In genomic region chr10:77581023-77581407, GRCm38 (mm10) we compare ENCODE assay signal across 9 mouse cellular contexts. TPM values are rescaled to one million over a fixed set of nuclear protein-coding genes. Genes with fewer than 3 reads are reported as not detected.
DNase-seq lines count a peak whose midpoint lies in the region; ATAC-seq and TF ChIP-seq lines count a peak whose summit lies in the region.
"Had no signal": no experiment of that assay in that cellular context is flagged by ENCODE, and none has a peak within 500 bp of the region (broad histone marks: within the 10 kb centered on the region; RNA-seq: fewer than 3 reads in every experiment).

No protein-coding gene starts in this region.

- H3K36me3 ChIP-seq in heart, embryonic 13.5 days = peaks cover under 1% of the 10 kb centered on the region; the same call in 1 of the 2 replicates
- no peaks in the 10 kb centered on the region for H3K36me3 ChIP-seq in ES-Bruce4 (ENCODE audit: control insufficient read depth, insufficient read depth, low read length, poor library complexity, severe bottlenecking)
- no peaks in the 10 kb centered on the region for H3K36me3 ChIP-seq in forebrain, embryonic 14.5 days (ENCODE audit: control insufficient read depth, insufficient read depth, low read length)
- no peaks in the 10 kb centered on the region for H3K36me3 ChIP-seq in liver, embryonic 16.5 days (ENCODE audit: control insufficient read depth, insufficient read depth)

- TF ChIP-seq EP300 in ES-Bruce4 (IDR thresholded peaks at IDR 0.05; ENCODE audit: insufficient read depth, low read depth, low read length) = no peak

- H3K9ac ChIP-seq in heart, embryonic 13.5 days = peak overlapping the region; percentile 76
- H3K9ac ChIP-seq in ES-Bruce4 (ENCODE audit: low read depth, poor library complexity, severe bottlenecking) = peak overlapping the region; percentile 67
- H3K9ac ChIP-seq in forebrain, embryonic 14.5 days (ENCODE audit: low read length) = peak overlapping the region; percentile 87
- H3K9ac ChIP-seq in liver, embryonic 16.5 days (ENCODE audit: low read depth, low read length) = peak overlapping the region; percentile 70

- no peaks in the 10 kb centered on the region for H3K9me3 ChIP-seq in heart, embryonic 13.5 days
- no peaks in the 10 kb centered on the region for H3K9me3 ChIP-seq in ES-Bruce4 (replicated peaks; ENCODE audit: control insufficient read depth, insufficient read depth, low read length, poor library complexity, severe bottlenecking)
- H3K9me3 ChIP-seq in forebrain, embryonic 14.5 days (replicated peaks; ENCODE audit: control insufficient read depth, low read length) = no peaks in the 10 kb centered on the region
- no peaks in the 10 kb centered on the region for H3K9me3 ChIP-seq in liver, embryonic 16.5 days (replicated peaks; ENCODE audit: control insufficient read depth, low read length)

- peak overlapping the region; percentile 80 for H3K4me3 ChIP-seq in heart, embryonic 13.5 days
- peak overlapping the region; percentile 81 for H3K4me3 ChIP-seq in ES-Bruce4 (ENCODE audit: low read depth, low read length)
- peak overlapping the region; percentile 85 for H3K4me3 ChIP-seq in forebrain, embryonic 14.5 days (ENCODE audit: low read depth, low read length)
- H3K4me3 ChIP-seq in liver, embryonic 16.5 days (ENCODE audit: low read depth, low read length) = peak overlapping the region; percentile 90

- 3% methylated on average over 8 of the region's 8 CpGs for WGBS in heart, embryonic 13.5 days
- WGBS in forebrain, embryonic 14.5 days = 10% methylated on average over 8 of the region's 8 CpGs
- WGBS in liver, embryonic 16.5 days (ENCODE audit: insufficient replicate concordance) = 4% methylated on average over 8 of the region's 8 CpGs

- no peaks in the 10 kb centered on the region for H3K27me3 ChIP-seq in heart, embryonic 13.5 days (replicated peaks)
- H3K27me3 ChIP-seq in ES-Bruce4 (ENCODE audit: control insufficient read depth, insufficient read depth, low read length, poor library complexity, severe bottlenecking) = no peaks in the 10 kb centered on the region
- no peaks in the 10 kb centered on the region for H3K27me3 ChIP-seq in forebrain, embryonic 14.5 days (replicated peaks; ENCODE audit: control insufficient read depth, insufficient read depth, low read length)
- H3K27me3 ChIP-seq in liver, embryonic 16.5 days (ENCODE audit: control insufficient read depth, insufficient read depth, low read depth, low read length) = no peaks in the 10 kb centered on the region

- peak overlapping the region; percentile 97 for H3K4me2 ChIP-seq in heart, embryonic 13.5 days
- peak overlapping the region; percentile 82 for H3K4me2 ChIP-seq in forebrain, embryonic 14.5 days (ENCODE audit: low read length)
- H3K4me2 ChIP-seq in liver, embryonic 16.5 days (ENCODE audit: low read depth, low read length) = peak overlapping the region; percentile 96

- H3K4me1 ChIP-seq in heart, embryonic 13.5 days = peaks cover 37% of the 10 kb centered on the region
- peaks cover 6% of the 10 kb centered on the region for H3K4me1 ChIP-seq in ES-Bruce4 (ENCODE audit: control insufficient read depth, insufficient read depth, low read length)
- H3K4me1 ChIP-seq in forebrain, embryonic 14.5 days (ENCODE audit: control insufficient read depth, insufficient read depth, low read length) = peaks cover 15% of the 10 kb centered on the region; the same call in 1 of the 2 replicates
- peaks cover 29% of the 10 kb centered on the region for H3K4me1 ChIP-seq in liver, embryonic 16.5 days (ENCODE audit: control insufficient read depth, low read depth, low read length)

- H3K27ac ChIP-seq in heart, embryonic 13.5 days (replicated peaks) = peak overlapping the region; percentile 94
- peak overlapping the region; percentile 41; the same call in 1 of the 2 replicates for H3K27ac ChIP-seq in ES-Bruce4 (ENCODE audit: insufficient read depth, low read length)
- peak overlapping the region; percentile 76 for H3K27ac ChIP-seq in forebrain, embryonic 14.5 days (ENCODE audit: low read depth, low read length)
- H3K27ac ChIP-seq in liver, embryonic 16.5 days (ENCODE audit: low read length) = peak overlapping the region; percentile 79

- DNase-seq in heart, adult 9 months (ENCODE audit: low spot score in 2 of 2) = no peak
- no peak for DNase-seq in forebrain, embryonic 14.5 days (ENCODE audit: low spot score)
- DNase-seq in gastrocnemius, postnatal 25 days = no peak
- DNase-seq in testis, postnatal 14 days (ENCODE audit: low spot score) = no peak
- no peak for DNase-seq in left cerebral cortex, postnatal 36 days (ENCODE audit: low spot score in 2 of 2)

- ATAC-seq in heart, embryonic 13.5 days (ENCODE audit: extremely low read depth, insufficient number of reproducible peaks, low FRiP score, low TSS enrichment) = no peak
- peak; percentile 29 for ATAC-seq in forebrain, embryonic 14.5 days
- ATAC-seq in liver, embryonic 16.5 days (ENCODE audit: low read depth) = no peak

- TF ChIP-seq CTCF in ES-Bruce4 (IDR thresholded peaks at IDR 0.05; ENCODE audit: low read depth, low read length) = no peak

- TF ChIP-seq POLR2A in ES-Bruce4 (IDR thresholded peaks at IDR 0.05; ENCODE audit: insufficient read depth, low read length) = no peak

- intact Hi-C loops in left cerebral cortex, postnatal 36 days (cut with DNase I) = loop anchor here (2.0 to 10.0 kb wide), 2 partner anchors 42 to 166 kb away; partner anchors contain the start of genes Adarb1 and Ube2g2

RNA-seq across cellular contexts. Expression of gene Pttg1ip, which starts 0.5 kb away (rescaled TPM):
- 103 and 110 TPM in 2 replicates for polyA plus RNA-seq in heart, embryonic 13.5 days (2015; fragmentation: Nextera tagmentation; extraction: Ambion mirVana)
- polyA plus RNA-seq in ES-Bruce4 (2011; ENCODE audit: insufficient read depth, insufficient read length, low read depth, missing spikeins) = 83.2 and 89.6 TPM in 2 replicates
- polyA plus RNA-seq in forebrain, embryonic 14.5 days (2014; fragmentation: Nextera tagmentation; extraction: Ambion mirVana) = 74.1 and 85.5 TPM in 2 replicates
- 87.3 and 94.5 TPM in 2 replicates for polyA plus RNA-seq in liver, embryonic 16.5 days (2015; fragmentation: Nextera tagmentation; extraction: Ambion mirVana)
- total RNA-seq in gastrocnemius, postnatal 25 days (2021) = 10 to 100 TPM; 26.1 to 29.1 TPM
- 10 to 100 TPM; 71.2 to 88.3 TPM for total RNA-seq in left cerebral cortex, postnatal 36 days (2021)

RNA-seq across cellular contexts. Expression of gene Sumo3, which starts 24.9 kb away (rescaled TPM):
- polyA plus RNA-seq in heart, embryonic 13.5 days (2015; fragmentation: Nextera tagmentation; extraction: Ambion mirVana) = 171 and 186 TPM in 2 replicates
- 218 and 242 TPM in 2 replicates for polyA plus RNA-seq in ES-Bruce4 (2011; ENCODE audit: insufficient read depth, insufficient read length, low read depth, missing spikeins)
- 277 and 308 TPM in 2 replicates for polyA plus RNA-seq in forebrain, embryonic 14.5 days (2014; fragmentation: Nextera tagmentation; extraction: Ambion mirVana)
- polyA plus RNA-seq in liver, embryonic 16.5 days (2015; fragmentation: Nextera tagmentation; extraction: Ambion mirVana) = 82.3 and 92.2 TPM in 2 replicates
- total RNA-seq in gastrocnemius, postnatal 25 days (2021) = 10 to 100 TPM; 32.8 to 36.7 TPM
- 100 to 1,000 TPM; 140 to 168 TPM for total RNA-seq in left cerebral cortex, postnatal 36 days (2021)

RNA-seq across cellular contexts. Expression of gene Gm49325, which starts 25.0 kb away (rescaled TPM):
- 2.8 TPM in 1 of 2 replicates, not detected in the other for polyA plus RNA-seq in heart, embryonic 13.5 days (2015; fragmentation: Nextera tagmentation; extraction: Ambion mirVana)
- 50.7 and 57.6 TPM in 2 replicates for polyA plus RNA-seq in ES-Bruce4 (2011; ENCODE audit: insufficient read depth, insufficient read length, low read depth, missing spikeins)
- polyA plus RNA-seq in forebrain, embryonic 14.5 days (2014; fragmentation: Nextera tagmentation; extraction: Ambion mirVana) = 1.7 and 16.2 TPM in 2 replicates
- 0.61 TPM in 1 of 2 replicates, not detected in the other for polyA plus RNA-seq in liver, embryonic 16.5 days (2015; fragmentation: Nextera tagmentation; extraction: Ambion mirVana)
- total RNA-seq in gastrocnemius, postnatal 25 days (2021) = 1 to 10 TPM; 6.5 to 7.4 TPM
- 10 to 100 TPM in 1 of 2 experiments, 1 to 10 TPM in 1; 9.8 to 18.2 TPM for total RNA-seq in left cerebral cortex, postnatal 36 days (2021)
- total RNA-seq: granulocyte monocyte progenitor cell, adult 5-6 weeks had no signal

RNA-seq across cellular contexts. Expression of gene Ube2g2, which starts 41.1 kb away (rescaled TPM):
- polyA plus RNA-seq in heart, embryonic 13.5 days (2015; fragmentation: Nextera tagmentation; extraction: Ambion mirVana) = 78.6 and 81.9 TPM in 2 replicates
- 40.2 and 43.2 TPM in 2 replicates for polyA plus RNA-seq in ES-Bruce4 (2011; ENCODE audit: insufficient read depth, insufficient read length, low read depth, missing spikeins)
- 72.6 and 73.6 TPM in 2 replicates for polyA plus RNA-seq in forebrain, embryonic 14.5 days (2014; fragmentation: Nextera tagmentation; extraction: Ambion mirVana)
- polyA plus RNA-seq in liver, embryonic 16.5 days (2015; fragmentation: Nextera tagmentation; extraction: Ambion mirVana) = 43.7 and 46.3 TPM in 2 replicates
- total RNA-seq in gastrocnemius, postnatal 25 days (2021) = 10 to 100 TPM; 81.7 to 84.9 TPM
- total RNA-seq in left cerebral cortex, postnatal 36 days (2021) = 10 to 100 TPM; 46.2 to 46.4 TPM

RNA-seq across cellular contexts. Expression of gene Itgb2, which starts 51.0 kb away (rescaled TPM):
- polyA plus RNA-seq in heart, embryonic 13.5 days (2015; fragmentation: Nextera tagmentation; extraction: Ambion mirVana) = 1.5 and 1.6 TPM in 2 replicates
- polyA plus RNA-seq in ES-Bruce4 (2011; ENCODE audit: insufficient read depth, insufficient read length, low read depth, missing spikeins) = 0.61 and 0.82 TPM in 2 replicates
- 0.67 and 0.89 TPM in 2 replicates for polyA plus RNA-seq in forebrain, embryonic 14.5 days (2014; fragmentation: Nextera tagmentation; extraction: Ambion mirVana)
- polyA plus RNA-seq in liver, embryonic 16.5 days (2015; fragmentation: Nextera tagmentation; extraction: Ambion mirVana) = 18.2 and 20.6 TPM in 2 replicates
- 1 to 10 TPM; 1.3 to 1.8 TPM for total RNA-seq in gastrocnemius, postnatal 25 days (2021)
- total RNA-seq in left cerebral cortex, postnatal 36 days (2021) = 1 to 10 TPM; 2.9 to 3.4 TPM

Comparison
In these comparisons a context has a peak if more than half of its experiments do, and no peak if none do; other contexts are left out.
1. H3K27ac ChIP-seq: peak in every context shown above with its lines; median percentile 94 in heart, embryonic 13.5 days; 79 in liver, embryonic 16.5 days; 76 in forebrain, embryonic 14.5 days; 41 in ES-Bruce4.